Mouse (Mus musculus): Measurements from ENCODE around the gene Pi4kb. TPM values are rescaled to one million over a fixed set of nuclear protein-coding genes. Genes with fewer than 3 reads are reported as not detected.

The Pi4kb gene
- total and polyA plus RNA-seq, 3 experiments: 24.0 to 39.2 (median 30.7) TPM

GRCm38 (mm10) chr3:94952806-94953205, 21.7 kb upstream of the Pi4kb start:
- H3K9me3 ChIP-seq (replicated peaks; ENCODE audit: low read length): peaks cover 6% of the 10 kb centered on the region
- DNase-seq (ENCODE audit: extremely low read depth): peak; percentile 83
- H3K27me3 ChIP-seq (replicated peaks): no peaks in the 10 kb centered on the region
- H3K4me1 ChIP-seq (ENCODE audit: control insufficient read depth in 1 of 2, insufficient read depth in 2 of 2): peaks cover 7 to 55% of the 10 kb centered on the region in 2 experiments
- H3K27ac ChIP-seq (ENCODE audit: insufficient read depth, low read depth): no peak overlapping the region
- H3K4me2 ChIP-seq (ENCODE audit: insufficient read depth, low read depth, poor library complexity, severe bottlenecking): peak overlapping the region; percentile 84
- dilution Hi-C loops (cut with MboI; ENCODE audit: extremely low pct_ligation_motif_present, extremely low pct_unique_long_range_greater_than_20kb, low sequenced_read_pairs): no loop called here
- H3K36me3 ChIP-seq (replicated peaks in 1 of 2; ENCODE audit: control insufficient read depth in 1 of 2, insufficient read depth in 1 of 2, low read length in 1 of 2): peaks cover 27 to 42% of the 10 kb centered on the region in 2 experiments
- H3K4me3 ChIP-seq (replicated peaks in 1 of 3; ENCODE audit: low read depth in 2 of 3, low read length in 2 of 3, poor library complexity in 1 of 3): peak overlapping the region; percentile 63 to 76 (median 67)
- no peaks in the 10 kb centered on the region for H3K79me2 ChIP-seq (replicated peaks; ENCODE audit: control insufficient read depth, extremely low read depth, insufficient read depth, poor library complexity, severe bottlenecking)
- in situ Hi-C loops (cut with MboI; ENCODE audit: low pct_ligation_motif_present, low pct_unique_long_range_greater_than_20kb, low sequenced_read_pairs): no loop called here
- peak overlapping the region; percentile 85; the same call in 1 of the 2 replicates for H3K9ac ChIP-seq (ENCODE audit: insufficient read depth, low read depth)
- peak; percentile 92 for TF ChIP-seq CHD2 (IDR thresholded peaks at IDR 0.05; ENCODE audit: low read length)
- TF ChIP-seq RCOR1 (conservative IDR thresholded peaks at IDR 0.05; ENCODE audit: low read depth, low read length): no peak
- TF ChIP-seq ETS1 (conservative IDR thresholded peaks at IDR 0.05; ENCODE audit: low read depth, low read length): peak; percentile 41; the same call in 1 of the 2 replicates
- TF ChIP-seq ELF1 (IDR thresholded peaks at IDR 0.05; ENCODE audit: low read depth, low read length): 0 out of 2 replicates have a peak, but pooled peaks have one; percentile 29

- dilution Hi-C loops (cut with MboI; ENCODE audit: extremely low pct_ligation_motif_present, extremely low pct_unique_long_range_greater_than_20kb, low sequenced_read_pairs) (no loop called here), in situ Hi-C loops (cut with MboI; ENCODE audit: low pct_ligation_motif_present, low pct_unique_long_range_greater_than_20kb, low sequenced_read_pairs) (no loop called here)
- DNase-seq (ENCODE audit: extremely low read depth): no peak
- H3K27ac ChIP-seq (ENCODE audit: insufficient read depth, low read depth): peak overlapping the region; percentile 38; the same call in 1 of the 2 replicates
- H3K79me2 ChIP-seq (replicated peaks; ENCODE audit: control insufficient read depth, extremely low read depth, insufficient read depth, poor library complexity, severe bottlenecking): no peaks in the 10 kb centered on the region
- H3K9me3 ChIP-seq (replicated peaks; ENCODE audit: low read length): peaks cover 6% of the 10 kb centered on the region
- peaks cover 32 to 48% of the 10 kb centered on the region in 2 experiments for H3K36me3 ChIP-seq (replicated peaks in 1 of 2; ENCODE audit: control insufficient read depth in 1 of 2, insufficient read depth in 1 of 2, low read length in 1 of 2)
- TF ChIP-seq NRF1 (IDR thresholded peaks at IDR 0.05; ENCODE audit: low read depth, low read length): no peak
- TF ChIP-seq MAZ (IDR thresholded peaks at IDR 0.05; ENCODE audit: low read depth, low read length): no peak
- TF ChIP-seq ZC3H11A (IDR thresholded peaks at IDR 0.05; ENCODE audit: low read depth, low read length): no peak
- no peak for TF ChIP-seq SMC3 (IDR thresholded peaks at IDR 0.05; ENCODE audit: low read depth, low read length)
- TF ChIP-seq MAFK (IDR thresholded peaks at IDR 0.05; ENCODE audit: insufficient replicate concordance, low read length): no peak
- TF ChIP-seq ETS1 (conservative IDR thresholded peaks at IDR 0.05; ENCODE audit: low read depth, low read length): no peak
- TF ChIP-seq EP300 (IDR thresholded peaks at IDR 0.05; ENCODE audit: low read length): no peak
- H3K4me2 ChIP-seq (ENCODE audit: insufficient read depth, low read depth, poor library complexity, severe bottlenecking): peak overlapping the region; percentile 84
- peak overlapping the region; percentile 85 for H3K9ac ChIP-seq (ENCODE audit: insufficient read depth, low read depth)
- H3K4me3 ChIP-seq (replicated peaks in 1 of 3; ENCODE audit: low read depth in 2 of 3, low read length in 2 of 3, poor library complexity in 1 of 3): peak overlapping the region; percentile 63 to 76 (median 67)
- no peaks in the 10 kb centered on the region for H3K27me3 ChIP-seq (replicated peaks)
- peaks cover 7 to 60% of the 10 kb centered on the region in 2 experiments for H3K4me1 ChIP-seq (ENCODE audit: control insufficient read depth in 1 of 2, insufficient read depth in 2 of 2)
Measured at GRCm38 (mm10) chr3:94953384-94953763, 21.2 kb upstream of the Pi4kb start.

- peak; percentile 99 for DNase-seq (ENCODE audit: extremely low read depth)
- Histone ChIP-seq H3K9me3 (replicated peaks; ENCODE audit: low read length) (peaks cover 6% of the 10 kb centered on the region), H3K4me3 (replicated peaks in 1 of 3; ENCODE audit: low read depth in 2 of 3, low read length in 2 of 3, poor library complexity in 1 of 3) (peak within 1 kb of the TSS; percentile 67 to 89 (median 76)), H3K27me3 (replicated peaks) (no peaks in the 10 kb centered on the region), H3K9ac (ENCODE audit: insufficient read depth, low read depth) (peak within 1 kb of the TSS; percentile 85), H3K36me3 (replicated peaks in 1 of 2; ENCODE audit: control insufficient read depth in 1 of 2, insufficient read depth in 1 of 2, low read length in 1 of 2) (peaks cover 38 to 54% of the 10 kb centered on the region in 2 experiments), H3K79me2 (replicated peaks; ENCODE audit: control insufficient read depth, extremely low read depth, insufficient read depth, poor library complexity, severe bottlenecking) (no peaks in the 10 kb centered on the region), H3K4me1 (ENCODE audit: control insufficient read depth in 1 of 2, insufficient read depth in 2 of 2) (peaks cover 7 to 66% of the 10 kb centered on the region in 2 experiments), H3K4me2 (ENCODE audit: insufficient read depth, low read depth, poor library complexity, severe bottlenecking) (peak within 1 kb of the TSS; percentile 84), H3K27ac (ENCODE audit: insufficient read depth, low read depth) (peak within 1 kb of the TSS; percentile 78)
- dilution Hi-C loops (cut with MboI; ENCODE audit: extremely low pct_ligation_motif_present, extremely low pct_unique_long_range_greater_than_20kb, low sequenced_read_pairs): no loop called here
- in situ Hi-C loops (cut with MboI; ENCODE audit: low pct_ligation_motif_present, low pct_unique_long_range_greater_than_20kb, low sequenced_read_pairs): no loop called here
- TF ChIP-seq GABPA (IDR thresholded peaks at IDR 0.05; ENCODE audit: insufficient replicate concordance, low read depth, low read length): no peak
- TF ChIP-seq RCOR1 (conservative IDR thresholded peaks at IDR 0.05; ENCODE audit: low read depth, low read length): 0 out of 2 replicates have a peak, but pooled peaks have one; percentile 64
- 0 out of 2 replicates have a peak, but pooled peaks have one; percentile 33 for TF ChIP-seq EP300 (IDR thresholded peaks at IDR 0.05; ENCODE audit: low read length)
- peak; percentile 61; the same call in 1 of the 2 replicates for TF ChIP-seq MEF2A (IDR thresholded peaks at IDR 0.05; ENCODE audit: borderline replicate concordance, low read depth, low read length)
- no peak for TF ChIP-seq CTCF (conservative IDR thresholded peaks at IDR 0.05 in 1 of 2, IDR thresholded peaks at IDR 0.05 in 1 of 2; ENCODE audit: low read depth in 2 of 2, low read length in 2 of 2)
- peak; percentile 55 for TF ChIP-seq NRF1 (IDR thresholded peaks at IDR 0.05; ENCODE audit: low read depth, low read length)
- TF ChIP-seq E2F4 (IDR thresholded peaks at IDR 0.05; ENCODE audit: insufficient replicate concordance, low read depth, low read length): no peak
- TF ChIP-seq RAD21 (IDR thresholded peaks at IDR 0.05; ENCODE audit: low read depth, low read length): no peak
- TF ChIP-seq CHD2 (IDR thresholded peaks at IDR 0.05; ENCODE audit: low read length): peak; percentile 99
- TF ChIP-seq PAX5 (IDR thresholded peaks at IDR 0.05; ENCODE audit: low read length): no peak
- peak; percentile 81 for TF ChIP-seq MAX (IDR thresholded peaks at IDR 0.05; ENCODE audit: low read length)
- no peak; the same call in 1 of the 2 replicates for TF ChIP-seq HCFC1 (IDR thresholded peaks at IDR 0.05; ENCODE audit: low read depth, low read length)
- TF ChIP-seq MXI1 (IDR thresholded peaks at IDR 0.05; ENCODE audit: low read depth, low read length): peak; percentile 87
- 0 out of 2 replicates have a peak, but pooled peaks have one; percentile 28 for TF ChIP-seq POLR2AphosphoS2 (IDR thresholded peaks at IDR 0.05; ENCODE audit: low read depth, low read length)
- no peak for TF ChIP-seq SMC3 (IDR thresholded peaks at IDR 0.05; ENCODE audit: low read depth, low read length)
- no peak for TF ChIP-seq ZKSCAN1 (IDR thresholded peaks at IDR 0.05; ENCODE audit: borderline replicate concordance, low read depth, low read length)
Measured at GRCm38 (mm10) chr3:94953764-94954616, 20.5 kb upstream of the Pi4kb start, which contains the start of gene Rfx5. Gene Rfx5 (plus strand): TSS chr3:94954075.

Data from CH12.LX (cell line).